32 mouse cellular contexts compared by ENCODE assay signal in genomic region chr10:120632071-120632470, GRCm38 (mm10).
DNase-seq lines count a peak whose midpoint lies in the region; ATAC-seq and TF ChIP-seq lines count a peak whose summit lies in the region.
"Had no signal": no experiment of that assay in that cellular context is flagged by ENCODE, and none has a peak within 500 bp of the region (broad histone marks: within the 10 kb centered on the region; RNA-seq: fewer than 3 reads in every experiment).

No protein-coding gene starts in this region.

- TF ChIP-seq CTCF in stomach, postnatal 0 days (IDR thresholded peaks at IDR 0.05; ENCODE audit: low read depth), result no peak

- H3K27ac ChIP-seq in stomach, embryonic 14.5 days (ENCODE audit: low read length), result peak overlapping the region; percentile 40; the same call in 1 of the 2 replicates
- no peak overlapping the region for H3K27ac ChIP-seq in stomach, postnatal 0 days (replicated peaks)
- peak overlapping the region; percentile 26; the same call in 1 of the 2 replicates for H3K27ac ChIP-seq in embryonic facial prominence, embryonic 12.5 days
- peak overlapping the region; percentile 56; the same call in 1 of the 2 replicates for H3K27ac ChIP-seq in limb, embryonic 12.5 days
- H3K27ac ChIP-seq: gastrocnemius, adult 2 months; heart, adult 2 months; heart, embryonic 13.5 days; hindbrain, embryonic 10.5 days; hindbrain, embryonic 15.5 days; kidney, embryonic 15.5 days; liver, embryonic 14.5 days; neural tube, embryonic 13.5 days had no signal

- no peak overlapping the region for H3K9ac ChIP-seq in stomach, embryonic 14.5 days (replicated peaks; ENCODE audit: low read depth, low read length)
- H3K9ac ChIP-seq in stomach, postnatal 0 days (ENCODE audit: low read length), result no peak overlapping the region
- no peak overlapping the region for H3K9ac ChIP-seq in embryonic facial prominence, embryonic 12.5 days
- H3K9ac ChIP-seq in limb, embryonic 12.5 days (replicated peaks), result no peak overlapping the region
- H3K9ac ChIP-seq: heart, embryonic 13.5 days; hindbrain, embryonic 15.5 days; kidney, embryonic 15.5 days; liver, embryonic 14.5 days; neural tube, embryonic 13.5 days had no signal

- no peaks in the 10 kb centered on the region for H3K27me3 ChIP-seq in stomach, embryonic 14.5 days (ENCODE audit: control insufficient read depth, insufficient read depth, low read length)
- no peaks in the 10 kb centered on the region for H3K27me3 ChIP-seq in stomach, postnatal 0 days (ENCODE audit: control insufficient read depth, insufficient read depth, low read length)
- no peaks in the 10 kb centered on the region for H3K27me3 ChIP-seq in embryonic facial prominence, embryonic 12.5 days
- H3K27me3 ChIP-seq in limb, embryonic 12.5 days, result no peaks in the 10 kb centered on the region
- H3K27me3 ChIP-seq: heart, embryonic 13.5 days; hindbrain, embryonic 15.5 days; kidney, embryonic 15.5 days; neural tube, embryonic 13.5 days had no signal

- no peak overlapping the region for H3K4me2 ChIP-seq in stomach, embryonic 14.5 days (replicated peaks; ENCODE audit: low read depth, low read length)
- H3K4me2 ChIP-seq in stomach, postnatal 0 days (replicated peaks; ENCODE audit: low read depth), result no peak overlapping the region
- H3K4me2 ChIP-seq in embryonic facial prominence, embryonic 12.5 days (replicated peaks), result no peak overlapping the region
- no peak overlapping the region for H3K4me2 ChIP-seq in limb, embryonic 12.5 days
- H3K4me2 ChIP-seq: heart, embryonic 13.5 days; hindbrain, embryonic 15.5 days; kidney, embryonic 15.5 days; midbrain, embryonic 11.5 days; neural tube, embryonic 13.5 days had no signal

- no peaks in the 10 kb centered on the region for H3K9me3 ChIP-seq in stomach, embryonic 14.5 days (ENCODE audit: control insufficient read depth, low read depth, low read length)
- H3K9me3 ChIP-seq in stomach, postnatal 0 days (ENCODE audit: control insufficient read depth, low read length), result no peaks in the 10 kb centered on the region
- H3K9me3 ChIP-seq in embryonic facial prominence, embryonic 12.5 days, result no peaks in the 10 kb centered on the region
- no peaks in the 10 kb centered on the region for H3K9me3 ChIP-seq in limb, embryonic 12.5 days
- H3K9me3 ChIP-seq: heart, embryonic 13.5 days; hindbrain, embryonic 10.5 days; hindbrain, embryonic 15.5 days; kidney, embryonic 15.5 days; neural tube, embryonic 13.5 days had no signal

- WGBS in stomach, embryonic 14.5 days, result 40% methylated on average over 2 of the region's 2 CpGs
- WGBS in stomach, postnatal 0 days, result 46% methylated on average over 2 of the region's 2 CpGs
- WGBS in embryonic facial prominence, embryonic 12.5 days, result 42% methylated on average over 2 of the region's 2 CpGs
- 69% methylated on average over 2 of the region's 2 CpGs for WGBS in limb, embryonic 12.5 days

- TF ChIP-seq EP300 in stomach, postnatal 0 days (optimal IDR thresholded peaks at IDR 0.05), result no peak

- H3K4me1 ChIP-seq in stomach, embryonic 14.5 days (ENCODE audit: control insufficient read depth, insufficient read depth, low read length), result peaks cover 16% of the 10 kb centered on the region; the same call in 1 of the 2 replicates
- H3K4me1 ChIP-seq in stomach, postnatal 0 days (replicated peaks; ENCODE audit: control insufficient read depth, insufficient read depth), result no peaks in the 10 kb centered on the region
- H3K4me1 ChIP-seq in embryonic facial prominence, embryonic 12.5 days, result peaks cover 14% of the 10 kb centered on the region
- H3K4me1 ChIP-seq in limb, embryonic 12.5 days (replicated peaks), result peaks cover 29% of the 10 kb centered on the region

- H3K4me3 ChIP-seq in stomach, embryonic 14.5 days (ENCODE audit: low read depth, low read length), result no peak overlapping the region
- no peak overlapping the region for H3K4me3 ChIP-seq in stomach, postnatal 0 days (ENCODE audit: low read depth, low read length)
- H3K4me3 ChIP-seq in embryonic facial prominence, embryonic 12.5 days, result no peak overlapping the region
- no peak overlapping the region for H3K4me3 ChIP-seq in limb, embryonic 12.5 days (replicated peaks)
- H3K4me3 ChIP-seq: gastrocnemius, adult 2 months; heart, adult 2 months; heart, embryonic 13.5 days; hindbrain, embryonic 10.5 days; hindbrain, embryonic 15.5 days; kidney, embryonic 15.5 days; neural tube, embryonic 13.5 days had no signal

- DNase-seq in stomach, postnatal 0 days (ENCODE audit: low spot score), result no peak
- no peak for DNase-seq in urinary bladder, adult 2 months (ENCODE audit: low spot score)
- DNase-seq in layer of hippocampus, adult 8-10 months (ENCODE audit: low spot score in 2 of 2), result no peak
- no peak for DNase-seq in right cerebral cortex, postnatal 10 days (ENCODE audit: low spot score in 2 of 2)
- no peak for DNase-seq in heart, postnatal 25 days (ENCODE audit: low spot score)
- DNase-seq: adrenal gland, postnatal 10 days; cerebellum, adult 11 months; cerebellum, adult 9-11 months; gastrocnemius, adult 2 months; gastrocnemius, postnatal 36 days; heart, adult 2 months; heart, postnatal 10 days; kidney, adult 18-20 months; kidney, postnatal 25 days; left cerebral cortex, postnatal 4 days; liver; lung, adult 2 months; lung, postnatal 10 days; thymus, adult 2 months; thymus, postnatal 4 days had no signal

- intact Hi-C loops in heart, postnatal 25 days (cut with DNase I), result no loop called here

- no peaks in the 10 kb centered on the region for H3K36me3 ChIP-seq in stomach, embryonic 14.5 days (ENCODE audit: control insufficient read depth, insufficient read depth, low read length)
- H3K36me3 ChIP-seq in stomach, postnatal 0 days (ENCODE audit: control insufficient read depth, insufficient read depth, low read length), result no peaks in the 10 kb centered on the region
- no peaks in the 10 kb centered on the region for H3K36me3 ChIP-seq in embryonic facial prominence, embryonic 12.5 days
- no peaks in the 10 kb centered on the region for H3K36me3 ChIP-seq in limb, embryonic 12.5 days
- H3K36me3 ChIP-seq: heart, embryonic 13.5 days; hindbrain, embryonic 10.5 days; hindbrain, embryonic 15.5 days; kidney, embryonic 15.5 days; neural tube, embryonic 13.5 days had no signal

- ATAC-seq in stomach, embryonic 14.5 days (ENCODE audit: insufficient number of reproducible peaks, insufficient read depth, low FRiP score, low read depth), result 0 out of 2 replicates have a peak, but pooled peaks have one; percentile 42
- ATAC-seq in stomach, postnatal 0 days (ENCODE audit: low FRiP score, low TSS enrichment), result no peak
- 0 out of 2 replicates have a peak, but pooled peaks have one; percentile 22 for ATAC-seq in embryonic facial prominence, embryonic 12.5 days (ENCODE audit: insufficient number of reproducible peaks, insufficient read depth, low FRiP score, low TSS enrichment)
- no peak for ATAC-seq in limb, embryonic 12.5 days (ENCODE audit: insufficient number of reproducible peaks, insufficient read depth, low FRiP score, low TSS enrichment, low read depth)
- ATAC-seq: forebrain, embryonic 16.5 days; midbrain, embryonic 16.5 days had no signal

Comparison
In these comparisons a context has a peak if more than half of its experiments do, and no peak if none do; other contexts are left out.
1. ATAC-seq: peak in stomach, embryonic 14.5 days (single experiment) and embryonic facial prominence, embryonic 12.5 days (single experiment); none in stomach, postnatal 0 days (single experiment) and limb, embryonic 12.5 days (single experiment).